Mouse (Mus musculus) kidney, adult 2 months (tissue): ENCODE measurements around the gene Gm45711.

Experiments
- CTCF ChIP-seq: fragments of 200-500 bp; conservative IDR thresholded peaks from 2 replicates; pipeline ENCODE4 v1.5.1; 2011; ENCODE audit warnings: low read depth, mild to moderate bottlenecking, control low read depth, low read length, moderate library complexity, mixed read lengths; ENCODE audit not compliant: insufficient read depth, insufficient read length
- POLR2A ChIP-seq: fragments of 200-500 bp; IDR thresholded peaks from one replicate; pipeline ENCODE4 v1.6.1; 2011; ENCODE audit warnings: low read depth, low read length, control low read depth

DNA sequence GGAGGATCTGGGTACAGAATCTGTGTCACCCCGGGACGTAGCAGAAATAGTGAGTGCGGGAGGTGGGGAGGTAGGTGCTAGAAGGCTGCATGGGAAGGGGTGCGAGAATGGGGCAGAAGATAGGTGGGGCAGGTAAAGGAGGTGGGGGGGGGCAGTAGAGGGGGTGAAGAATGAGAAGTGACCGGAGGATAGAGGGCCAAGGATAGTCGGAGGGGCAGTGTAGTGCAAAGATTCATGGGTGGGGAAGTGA, 30.0 kb upstream of the Gm45711 start:
- TF ChIP-seq CTCF, result no peak
- no peak for TF ChIP-seq POLR2A
